Mouse (Mus musculus): Measurements from ENCODE around the gene Ptpn12. TPM values are rescaled to one million over a fixed set of nuclear protein-coding genes. Genes with fewer than 3 reads are reported as not detected.
A peak's percentile ranks its signal among the peaks of the same experiment; 100 is the strongest.
"Not testable (repeated sequence)": the region's sequence is repeated elsewhere in the genome, so short reads cannot be mapped to it uniquely, and the experiment has no call there.

Ptpn12 gene
- polyA plus RNA-seq, 1 experiment from 2014 or later = 8.8 TPM

DNA sequence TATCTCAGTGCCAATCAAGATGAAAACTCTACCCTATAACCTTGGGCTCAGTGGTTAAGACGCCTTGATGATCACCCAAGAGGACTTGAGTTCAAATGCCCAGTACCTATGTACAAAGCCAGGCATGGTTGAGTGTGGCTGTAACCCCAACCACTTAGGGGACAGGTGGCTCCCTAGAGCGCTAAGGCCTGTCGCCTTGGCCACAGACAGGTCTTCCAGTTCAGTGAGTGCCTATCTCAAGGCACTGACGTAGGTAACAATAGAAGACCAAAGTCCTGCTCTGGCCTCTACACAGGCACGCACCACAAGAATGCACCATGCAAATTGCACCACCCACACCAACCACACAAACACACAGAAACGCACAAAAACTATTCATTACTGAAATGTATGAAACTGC is 108.8 kb downstream of the Ptpn12 start:
- no peaks in the 10 kb centered on the region; the same call in 1 of the 2 replicates for H3K4me1 ChIP-seq (replicated peaks; ENCODE audit: control insufficient read depth, insufficient read depth)
- peak; percentile 26 for DNase-seq (ENCODE audit: low spot score)
- TF ChIP-seq CTCF (IDR thresholded peaks at IDR 0.05; ENCODE audit: low read depth) = no peak
- no peak for TF ChIP-seq EP300 (optimal IDR thresholded peaks at IDR 0.05)
- no peak overlapping the region for H3K9ac ChIP-seq (ENCODE audit: low read length)
- H3K27me3 ChIP-seq (ENCODE audit: control insufficient read depth, insufficient read depth, low read length) = no peaks in the 10 kb centered on the region
- peak; percentile 45; the same call in 1 of the 2 replicates for ATAC-seq (ENCODE audit: low FRiP score, low TSS enrichment)
- H3K9me3 ChIP-seq (ENCODE audit: control insufficient read depth, low read length) = no peaks in the 10 kb centered on the region
- no peaks in the 10 kb centered on the region for H3K36me3 ChIP-seq (ENCODE audit: control insufficient read depth, insufficient read depth, low read length)
- no peak overlapping the region for H3K4me2 ChIP-seq (replicated peaks; ENCODE audit: low read depth)
- 84% methylated on average over 6 of the region's 6 CpGs for WGBS
- no peak overlapping the region for H3K4me3 ChIP-seq (ENCODE audit: low read depth, low read length)
- no peak overlapping the region for H3K27ac ChIP-seq (replicated peaks)

DNA sequence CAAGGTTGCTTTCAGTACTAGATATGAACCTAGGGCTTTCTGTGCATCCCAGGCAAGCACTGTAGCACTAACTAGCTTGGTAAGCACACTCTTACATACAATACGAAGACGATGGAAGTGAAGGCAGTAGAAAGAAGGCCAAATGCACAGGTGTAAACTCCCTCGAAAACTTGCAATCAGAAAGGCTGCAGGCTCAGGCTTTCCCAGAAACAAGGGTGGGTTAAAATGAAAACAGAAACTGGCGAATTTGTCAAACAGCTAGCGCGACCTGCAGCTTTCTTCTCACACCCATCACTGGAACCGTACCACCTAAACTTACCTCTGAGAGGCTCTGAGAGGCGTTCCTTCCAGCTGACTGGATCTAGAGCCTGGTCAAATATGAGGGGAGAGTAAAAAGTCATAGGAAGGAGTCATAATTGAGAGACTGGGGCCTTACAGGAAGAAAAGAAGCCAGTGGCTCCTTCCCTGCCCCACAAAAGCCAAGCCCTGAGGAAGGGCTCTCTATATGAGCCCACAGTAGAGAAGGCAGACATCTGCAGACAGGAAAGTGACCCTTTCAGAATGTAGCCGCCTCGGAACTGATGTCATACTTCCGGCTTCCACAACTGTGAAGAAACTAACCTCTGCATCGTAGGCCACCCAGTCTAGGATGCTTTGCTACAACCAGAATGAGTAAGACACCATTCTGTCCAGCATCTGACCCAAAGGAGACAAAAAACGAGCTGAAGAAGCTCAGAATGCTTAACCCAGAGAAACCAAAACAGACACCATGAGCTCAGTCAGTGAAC is 110.6 kb downstream of the Ptpn12 start:
- H3K27me3 ChIP-seq (ENCODE audit: control insufficient read depth, insufficient read depth, low read length) = no peaks in the 10 kb centered on the region
- no peak for ATAC-seq (ENCODE audit: low FRiP score, low TSS enrichment)
- H3K4me3 ChIP-seq (ENCODE audit: low read depth, low read length) = no peak overlapping the region
- DNase-seq (ENCODE audit: low spot score) = no peak
- no peaks in the 10 kb centered on the region; the same call in 1 of the 2 replicates for H3K4me1 ChIP-seq (replicated peaks; ENCODE audit: control insufficient read depth, insufficient read depth)
- WGBS = 58% methylated on average over 13 of the region's 13 CpGs
- TF ChIP-seq EP300 (optimal IDR thresholded peaks at IDR 0.05) (no peak), CTCF (IDR thresholded peaks at IDR 0.05; ENCODE audit: low read depth) (no peak)
- H3K36me3 ChIP-seq (ENCODE audit: control insufficient read depth, insufficient read depth, low read length) = no peaks in the 10 kb centered on the region
- H3K4me2 ChIP-seq (replicated peaks; ENCODE audit: low read depth) = 0 out of 2 replicates have a peak overlapping the region, but pooled peaks have one; percentile 11
- peak overlapping the region; percentile 58; the same call in 1 of the 2 replicates for H3K27ac ChIP-seq (replicated peaks)
- H3K9me3 ChIP-seq (ENCODE audit: control insufficient read depth, low read length) = no peaks in the 10 kb centered on the region
- no peak overlapping the region for H3K9ac ChIP-seq (ENCODE audit: low read length)

GRCm38 (mm10) chr5:20943791-20944190 is 111.9 kb downstream of the Ptpn12 start:
- H3K36me3 ChIP-seq (ENCODE audit: control insufficient read depth, insufficient read depth, low read length); H3K27me3 ChIP-seq (ENCODE audit: control insufficient read depth, insufficient read depth, low read length); H3K9ac ChIP-seq (ENCODE audit: low read length); H3K27ac ChIP-seq (replicated peaks); H3K4me1 ChIP-seq (replicated peaks; ENCODE audit: control insufficient read depth, insufficient read depth); ATAC-seq (ENCODE audit: low FRiP score, low TSS enrichment); H3K4me2 ChIP-seq (replicated peaks; ENCODE audit: low read depth); H3K9me3 ChIP-seq (ENCODE audit: control insufficient read depth, low read length); DNase-seq (ENCODE audit: low spot score); H3K4me3 ChIP-seq (ENCODE audit: low read depth, low read length): not testable (repeated sequence)
- 78% methylated on average over 3 of the region's 4 CpGs for WGBS

- H3K4me1 ChIP-seq (replicated peaks; ENCODE audit: control insufficient read depth, insufficient read depth) = no peaks in the 10 kb centered on the region; the same call in 1 of the 2 replicates
- 67% methylated on average over 3 of the region's 3 CpGs for WGBS
- H3K4me3 ChIP-seq (ENCODE audit: low read depth, low read length) = no peak overlapping the region
- ATAC-seq (ENCODE audit: low FRiP score, low TSS enrichment) (no peak), DNase-seq (ENCODE audit: low spot score) (no peak)
- no peak overlapping the region for H3K4me2 ChIP-seq (replicated peaks; ENCODE audit: low read depth)
- TF ChIP-seq EP300 (optimal IDR thresholded peaks at IDR 0.05) = no peak
- no peak for TF ChIP-seq CTCF (IDR thresholded peaks at IDR 0.05; ENCODE audit: low read depth)
- no peaks in the 10 kb centered on the region for H3K36me3 ChIP-seq (ENCODE audit: control insufficient read depth, insufficient read depth, low read length)
- no peaks in the 10 kb centered on the region for H3K9me3 ChIP-seq (ENCODE audit: control insufficient read depth, low read length)
- no peak overlapping the region for H3K9ac ChIP-seq (ENCODE audit: low read length)
- H3K27me3 ChIP-seq (ENCODE audit: control insufficient read depth, insufficient read depth, low read length) = no peaks in the 10 kb centered on the region
- H3K27ac ChIP-seq (replicated peaks) = no peak overlapping the region
These were observed 113.2 kb downstream of the Ptpn12 start for GRCm38 (mm10) chr5:20942523-20942922.

DNA sequence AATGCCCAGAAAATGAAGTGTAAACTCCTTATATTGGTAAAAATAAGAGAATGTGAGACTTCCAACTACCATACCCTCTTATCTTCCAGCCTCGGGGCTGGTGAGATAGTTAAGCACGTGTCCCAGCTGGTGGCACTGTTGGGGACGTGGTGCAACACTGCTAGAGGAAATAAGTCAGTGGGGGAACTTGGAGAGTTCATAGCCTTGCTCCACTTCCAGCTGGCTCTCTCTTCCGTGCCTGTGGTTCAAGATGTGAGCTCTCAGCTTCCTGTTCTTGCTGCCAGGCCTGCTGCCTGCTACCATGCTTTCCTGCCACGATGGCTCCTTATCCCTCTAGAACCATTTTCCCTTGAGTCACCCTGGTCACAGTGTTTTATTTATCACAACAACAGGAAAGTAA is 114.5 kb downstream of the Ptpn12 start:
- H3K9ac ChIP-seq (ENCODE audit: low read length) = no peak overlapping the region
- H3K27ac ChIP-seq (replicated peaks) = no peak overlapping the region
- H3K4me1 ChIP-seq (replicated peaks; ENCODE audit: control insufficient read depth, insufficient read depth) = no peaks in the 10 kb centered on the region; the same call in 1 of the 2 replicates
- no peak overlapping the region for H3K4me3 ChIP-seq (ENCODE audit: low read depth, low read length)
- H3K9me3 ChIP-seq (ENCODE audit: control insufficient read depth, low read length) = no peaks in the 10 kb centered on the region
- TF ChIP-seq CTCF (IDR thresholded peaks at IDR 0.05; ENCODE audit: low read depth) (no peak), EP300 (optimal IDR thresholded peaks at IDR 0.05) (no peak)
- H3K27me3 ChIP-seq (ENCODE audit: control insufficient read depth, insufficient read depth, low read length) = no peaks in the 10 kb centered on the region
- H3K36me3 ChIP-seq (ENCODE audit: control insufficient read depth, insufficient read depth, low read length) = no peaks in the 10 kb centered on the region
- no peak overlapping the region for H3K4me2 ChIP-seq (replicated peaks; ENCODE audit: low read depth)
- ATAC-seq (ENCODE audit: low FRiP score, low TSS enrichment) = peak; percentile 45; the same call in 1 of the 2 replicates
- 36% methylated on average over 5 of the region's 5 CpGs for WGBS
- DNase-seq (ENCODE audit: low spot score) = no peak

DNA sequence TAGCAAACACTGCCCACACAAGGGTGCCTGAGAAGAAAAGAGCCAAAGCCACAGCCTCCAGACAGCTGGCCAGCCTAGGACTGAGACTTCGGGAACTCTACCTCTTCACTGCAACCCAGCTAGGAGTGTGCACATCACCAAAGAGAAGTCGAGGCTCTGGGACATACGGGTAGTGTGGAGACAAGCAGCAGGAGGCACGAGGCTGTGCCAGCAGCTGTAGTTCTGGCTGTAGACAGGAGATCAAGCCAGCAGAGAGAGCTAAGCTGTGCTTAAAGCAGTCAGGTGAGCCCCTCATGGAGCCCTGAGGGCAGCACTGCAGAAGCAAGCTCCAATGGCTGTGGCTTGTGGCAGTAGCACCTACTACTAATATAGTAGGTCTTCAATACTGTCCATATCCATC is 115.0 kb downstream of the Ptpn12 start:
- no peaks in the 10 kb centered on the region for H3K9me3 ChIP-seq (ENCODE audit: control insufficient read depth, low read length)
- ATAC-seq (ENCODE audit: low FRiP score, low TSS enrichment) (no peak), DNase-seq (ENCODE audit: low spot score) (no peak)
- no peaks in the 10 kb centered on the region for H3K36me3 ChIP-seq (ENCODE audit: control insufficient read depth, insufficient read depth, low read length)
- no peaks in the 10 kb centered on the region; the same call in 1 of the 2 replicates for H3K4me1 ChIP-seq (replicated peaks; ENCODE audit: control insufficient read depth, insufficient read depth)
- no peak overlapping the region for H3K27ac ChIP-seq (replicated peaks)
- H3K27me3 ChIP-seq (ENCODE audit: control insufficient read depth, insufficient read depth, low read length) = no peaks in the 10 kb centered on the region
- 76% methylated on average over 4 of the region's 4 CpGs for WGBS
- no peak for TF ChIP-seq EP300 (optimal IDR thresholded peaks at IDR 0.05)
- TF ChIP-seq CTCF (IDR thresholded peaks at IDR 0.05; ENCODE audit: low read depth) = no peak
- no peak overlapping the region for H3K9ac ChIP-seq (ENCODE audit: low read length)
- no peak overlapping the region for H3K4me2 ChIP-seq (replicated peaks; ENCODE audit: low read depth)
- H3K4me3 ChIP-seq (ENCODE audit: low read depth, low read length) = no peak overlapping the region

Data from stomach, postnatal 0 days (tissue).